Mouse (Mus musculus) kidney, postnatal 25 days (tissue): ENCODE measurements around the gene Ntrk3.

Experiments
- DNase-seq, 2 experiments: peaks; one replicate each; pipeline ENCODE4 v3.0.0; 2021; ENCODE audit warnings: mixed read lengths in 2 of 2

Gene Ntrk3

GRCm38 (mm10) chr7:78578111-78578460 lies 159.7 kb downstream of the Ntrk3 start:
- no peak for DNase-seq

GRCm38 (mm10) chr7:78577462-78578110 lies 160.2 kb downstream of the Ntrk3 start:
- DNase-seq, result no peak

- DNase-seq, result peak; percentile 9 to 42
Observed at GRCm38 (mm10) chr7:78576706-78577461, 160.9 kb downstream of the Ntrk3 start.

- no peak for DNase-seq
Observed at GRCm38 (mm10) chr7:78576169-78576568, 161.6 kb downstream of the Ntrk3 start.

GRCm38 (mm10) chr7:78575556-78575955 lies 162.3 kb downstream of the Ntrk3 start:
- no peak for DNase-seq

- no peak for DNase-seq
Observed at GRCm38 (mm10) chr7:78571196-78571595, 166.6 kb downstream of the Ntrk3 start.

- DNase-seq, result peak in 1 of 2 experiments; percentile 5
Observed at GRCm38 (mm10) chr7:78569255-78569618, 168.6 kb downstream of the Ntrk3 start.

GRCm38 (mm10) chr7:78568411-78569254 lies 169.2 kb downstream of the Ntrk3 start:
- peak; percentile 70 to 72 for DNase-seq

GRCm38 (mm10) chr7:78566617-78567016 lies 171.2 kb downstream of the Ntrk3 start:
- peak in 1 of 2 experiments; percentile 25 for DNase-seq

GRCm38 (mm10) chr7:78565386-78565785 lies 172.4 kb downstream of the Ntrk3 start:
- no peak for DNase-seq

- DNase-seq, result no peak
Observed at GRCm38 (mm10) chr7:78558503-78558902, 179.3 kb downstream of the Ntrk3 start.

GRCm38 (mm10) chr7:78555532-78555931 lies 182.3 kb downstream of the Ntrk3 start:
- no peak for DNase-seq

- DNase-seq, result no peak
Observed at GRCm38 (mm10) chr7:78549461-78549860, 188.4 kb downstream of the Ntrk3 start.

GRCm38 (mm10) chr7:78548721-78549120 lies 189.1 kb downstream of the Ntrk3 start:
- DNase-seq, result no peak

- DNase-seq, result no peak
Observed at GRCm38 (mm10) chr7:78546551-78546950, 191.3 kb downstream of the Ntrk3 start.

GRCm38 (mm10) chr7:78542468-78542867 lies 195.3 kb downstream of the Ntrk3 start:
- no peak for DNase-seq

GRCm38 (mm10) chr7:78530286-78530685 lies 207.5 kb downstream of the Ntrk3 start:
- DNase-seq, result no peak

- DNase-seq, result no peak
Observed at GRCm38 (mm10) chr7:78528008-78528407, 209.8 kb downstream of the Ntrk3 start.

- no peak for DNase-seq
Observed at GRCm38 (mm10) chr7:78527564-78527963, 210.2 kb downstream of the Ntrk3 start.

GRCm38 (mm10) chr7:78520243-78520927 lies 217.4 kb downstream of the Ntrk3 start:
- DNase-seq, result no peak

- no peak for DNase-seq
Observed at GRCm38 (mm10) chr7:78519689-78520088, 218.1 kb downstream of the Ntrk3 start.

GRCm38 (mm10) chr7:78518760-78519363 lies 218.9 kb downstream of the Ntrk3 start:
- DNase-seq, result no peak
